Mouse (Mus musculus) layer of hippocampus, postnatal 14 days (tissue): ENCODE results near the gene Acer3. TPM values are rescaled to one million over a fixed set of nuclear protein-coding genes. Genes with fewer than 3 reads are reported as not detected.
"Not testable (repeated sequence)": the region's sequence is repeated elsewhere in the genome, so short reads cannot be mapped to it uniquely, and the experiment has no call there.

ENCODE experiments used
- DNase-seq, 2 experiments: peaks; one replicate each; pipeline ENCODE4 v3.0.0; 2021 to 2022; ENCODE audit warnings: low spot score in 2 of 2, mixed read lengths in 1 of 2
- total RNA-seq, 2 experiments: library from RNA; stranded (reverse); gene quantifications; 2 replicates each; pipeline ENCODE4 v1.2.3; 2021

The Acer3 gene
- total RNA-seq, 2 experiments from 2014 or later: 14.6 to 20.0 TPM

GRCm38 (mm10) chr7:98187332-98187731 is 133.7 kb downstream of the Acer3 start:
- not testable (repeated sequence) for DNase-seq

- DNase-seq: peak in 1 of 2 experiments; percentile 47
These were observed 134.4 kb downstream of the Acer3 start for GRCm38 (mm10) chr7:98186637-98187036.

GRCm38 (mm10) chr7:98185326-98185725 is 135.7 kb downstream of the Acer3 start:
- DNase-seq: peak in 1 of 2 experiments; percentile 59

GRCm38 (mm10) chr7:98178560-98179231 is 142.3 kb downstream of the Acer3 start:
- DNase-seq: no peak

GRCm38 (mm10) chr7:98177929-98178559 is 143.0 kb downstream of the Acer3 start, which contains the start of gene Capn5:
Gene Capn5 (minus strand): TSS chr7:98178274.
- peak; percentile 48 to 50 for DNase-seq

- no peak for DNase-seq
These were observed 143.5 kb downstream of the Acer3 start for GRCm38 (mm10) chr7:98177566-98177928.

GRCm38 (mm10) chr7:98177071-98177485 is 143.9 kb downstream of the Acer3 start:
- no peak for DNase-seq

GRCm38 (mm10) chr7:98176322-98177070 is 144.5 kb downstream of the Acer3 start:
- no peak for DNase-seq

- DNase-seq: no peak
These were observed 145.9 kb downstream of the Acer3 start for GRCm38 (mm10) chr7:98174883-98175755.

GRCm38 (mm10) chr7:98173408-98173807 is 147.6 kb downstream of the Acer3 start:
- no peak for DNase-seq

GRCm38 (mm10) chr7:98172661-98173060 is 148.3 kb downstream of the Acer3 start:
- DNase-seq: no peak

- DNase-seq: no peak
These were observed 149.6 kb downstream of the Acer3 start for GRCm38 (mm10) chr7:98171141-98172073.

GRCm38 (mm10) chr7:98164999-98165528 is 155.9 kb downstream of the Acer3 start:
- DNase-seq: no peak

GRCm38 (mm10) chr7:98164382-98164998 is 156.5 kb downstream of the Acer3 start:
- DNase-seq: no peak

- DNase-seq: no peak
These were observed 157.3 kb downstream of the Acer3 start for GRCm38 (mm10) chr7:98163700-98164099.

- no peak for DNase-seq
These were observed 158.8 kb downstream of the Acer3 start for GRCm38 (mm10) chr7:98162239-98162638.

- no peak for DNase-seq
These were observed 160.8 kb downstream of the Acer3 start for GRCm38 (mm10) chr7:98160041-98160740.

- DNase-seq: no peak
These were observed 162.5 kb downstream of the Acer3 start for GRCm38 (mm10) chr7:98158481-98158880.
